Mouse (Mus musculus) skeletal muscle tissue, adult 2 months (tissue): ENCODE results near the gene Pak6.

ENCODE experiments used
- DNase-seq: peaks from one replicate; pipeline ENCODE4 v3.0.0-alpha.2; 2012; ENCODE audit warnings: low read depth, low spot score

Pak6 gene

GRCm38 (mm10) chr2:118697311-118697877 is 34.3 kb downstream of the Pak6 start:
- peak; percentile 47 for DNase-seq

DNA sequence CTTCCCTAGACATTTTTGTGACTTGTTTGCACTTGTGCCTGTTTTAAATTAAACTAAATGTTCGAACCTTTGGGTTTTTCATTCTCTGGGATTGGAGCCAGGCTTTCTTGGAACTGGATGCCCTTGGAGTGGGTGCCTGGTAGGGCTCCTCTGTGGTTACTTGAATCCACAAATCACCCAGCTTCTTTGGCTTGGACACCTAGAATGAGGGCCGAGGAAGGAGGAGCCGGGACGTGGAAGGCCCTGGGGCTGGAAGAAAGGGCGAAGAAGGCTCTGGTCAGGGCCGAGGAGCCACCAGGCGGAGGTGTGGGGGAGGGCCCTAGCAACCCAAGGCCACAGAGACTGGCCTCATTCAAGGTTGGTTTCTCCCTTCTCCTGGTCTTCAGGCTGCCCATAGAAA is 34.9 kb downstream of the Pak6 start:
- DNase-seq, result peak; percentile 52

DNA sequence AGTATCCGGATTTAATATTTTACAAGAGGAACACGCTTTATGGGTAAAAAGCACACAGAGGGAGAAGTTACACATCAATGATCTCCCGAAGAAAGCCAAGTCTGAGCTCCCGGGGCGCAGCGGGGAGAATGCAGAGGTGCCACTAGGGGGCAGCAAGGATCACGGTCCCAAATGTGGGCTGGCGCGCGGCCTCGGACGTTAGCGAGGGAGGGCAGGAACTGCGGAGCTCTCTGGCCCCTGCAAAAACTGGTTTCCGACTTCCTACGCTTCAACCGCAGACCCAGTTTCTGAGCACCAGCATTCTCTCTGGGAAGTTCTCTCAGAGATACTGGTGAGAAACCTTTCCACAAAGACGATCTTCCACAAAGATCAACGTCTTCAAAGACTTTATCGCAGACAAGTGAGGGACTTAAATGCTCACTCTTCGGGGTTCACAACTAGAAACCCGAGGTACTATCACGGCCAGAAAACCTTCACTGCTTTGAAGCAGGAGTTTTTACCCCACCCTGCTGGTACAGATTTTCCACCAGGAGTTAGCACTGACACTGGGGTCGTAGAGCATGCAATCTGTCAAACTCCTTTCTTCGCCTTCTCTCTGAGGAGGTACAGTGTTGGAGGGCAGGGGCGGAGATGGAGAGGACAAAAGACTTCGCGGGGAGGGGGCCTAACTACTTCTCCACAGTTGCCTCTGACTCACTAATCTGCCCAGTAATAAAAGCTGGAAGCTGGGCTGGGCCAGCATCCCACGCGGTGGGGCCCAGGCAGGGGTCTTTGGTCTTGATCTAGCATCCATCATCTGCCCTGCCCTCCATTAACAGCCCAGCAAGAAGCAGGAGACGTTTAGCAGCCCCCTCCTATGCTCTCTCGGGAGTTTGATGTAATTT is 37.3 kb downstream of the Pak6 start:
- DNase-seq, result peak; percentile 54

GRCm38 (mm10) chr2:118701161-118701560 is 38.1 kb downstream of the Pak6 start:
- no peak for DNase-seq

- DNase-seq, result no peak
Measured at GRCm38 (mm10) chr2:118701971-118702882, 39.1 kb downstream of the Pak6 start.

- no peak for DNase-seq
Measured at GRCm38 (mm10) chr2:118702883-118703761, 40.0 kb downstream of the Pak6 start.

- no peak for DNase-seq
Measured at GRCm38 (mm10) chr2:118703913-118704730, 41.0 kb downstream of the Pak6 start, which contains the start of gene Ankrd63. Gene Ankrd63, minus strand, starts transcription at chr2:118703963.

- DNase-seq, result no peak
Measured at GRCm38 (mm10) chr2:118706436-118706835, 43.3 kb downstream of the Pak6 start.

GRCm38 (mm10) chr2:118708472-118708871 is 45.4 kb downstream of the Pak6 start:
- no peak for DNase-seq

DNA sequence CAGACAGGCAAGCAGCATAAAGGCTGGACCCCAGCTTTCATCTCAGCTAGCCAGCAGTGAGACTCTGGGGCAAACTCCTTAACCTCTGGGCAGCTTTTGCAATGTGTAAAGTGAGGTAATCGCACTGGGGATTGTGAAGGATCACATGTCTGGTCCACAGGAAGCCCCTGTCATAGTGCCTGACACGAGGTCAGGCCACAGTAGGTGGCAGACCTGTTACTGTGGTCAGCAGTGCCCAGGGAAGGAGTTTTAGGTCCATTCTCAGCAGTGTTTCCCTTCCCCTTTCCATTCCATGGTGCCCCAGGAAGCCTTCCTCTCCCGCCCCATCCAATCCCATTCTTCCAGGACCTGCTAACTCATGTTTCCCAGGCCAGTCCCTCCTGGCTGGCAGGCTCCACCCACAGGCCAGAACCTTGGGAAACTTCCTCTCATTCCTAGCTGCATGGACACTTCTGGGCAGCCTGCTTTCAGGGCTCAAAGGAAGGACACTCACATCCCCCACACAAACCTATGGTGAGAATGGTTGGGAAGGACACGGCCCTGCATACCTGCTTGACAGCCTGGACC is 46.6 kb downstream of the Pak6 start:
- no peak for DNase-seq

DNA sequence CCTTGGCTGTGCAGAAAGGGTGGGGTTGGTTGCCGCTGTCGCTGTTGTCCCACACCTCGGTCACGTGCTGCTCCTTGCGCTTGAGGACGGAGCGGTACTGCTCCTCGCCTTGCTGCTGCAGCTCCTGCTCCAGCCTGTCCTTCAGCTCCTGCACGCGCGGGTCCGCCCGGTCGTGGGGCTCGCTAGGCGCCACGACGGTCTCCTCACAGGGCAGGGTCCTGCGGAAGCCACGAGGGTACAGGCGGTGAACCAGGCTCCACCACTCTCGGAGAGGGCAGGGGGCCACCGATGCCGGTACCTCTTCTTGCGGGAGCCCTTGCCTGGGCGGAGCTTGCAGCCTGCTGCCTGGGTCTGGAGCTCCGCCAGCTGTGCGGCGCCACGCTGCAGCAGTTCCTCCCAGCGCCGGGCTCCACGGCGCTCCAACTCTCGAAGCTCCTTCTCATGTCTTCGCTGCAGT is 48.0 kb downstream of the Pak6 start:
- DNase-seq, result no peak

GRCm38 (mm10) chr2:118713631-118714030 is 50.5 kb downstream of the Pak6 start:
- no peak for DNase-seq

DNA sequence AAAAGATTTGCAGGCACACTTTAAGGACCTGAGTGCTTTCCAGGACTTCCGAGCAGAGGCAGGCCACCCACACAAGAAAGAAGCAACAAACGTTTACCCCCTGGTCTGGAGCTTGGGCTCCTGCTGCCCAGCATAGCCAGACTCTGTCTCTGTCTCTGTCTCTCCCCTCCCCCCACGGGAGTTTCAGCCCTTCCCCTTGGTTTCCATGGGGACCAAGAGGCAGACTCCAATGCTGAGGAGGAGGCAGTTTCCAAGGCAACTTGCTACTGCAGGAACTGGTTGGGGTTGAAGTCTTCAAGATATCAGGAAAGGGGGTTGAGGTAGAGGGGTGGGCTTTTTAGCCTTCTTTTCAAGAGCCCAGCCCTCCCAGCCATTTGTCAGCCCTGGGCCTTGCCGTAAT is 51.1 kb downstream of the Pak6 start:
- DNase-seq, result no peak

DNA sequence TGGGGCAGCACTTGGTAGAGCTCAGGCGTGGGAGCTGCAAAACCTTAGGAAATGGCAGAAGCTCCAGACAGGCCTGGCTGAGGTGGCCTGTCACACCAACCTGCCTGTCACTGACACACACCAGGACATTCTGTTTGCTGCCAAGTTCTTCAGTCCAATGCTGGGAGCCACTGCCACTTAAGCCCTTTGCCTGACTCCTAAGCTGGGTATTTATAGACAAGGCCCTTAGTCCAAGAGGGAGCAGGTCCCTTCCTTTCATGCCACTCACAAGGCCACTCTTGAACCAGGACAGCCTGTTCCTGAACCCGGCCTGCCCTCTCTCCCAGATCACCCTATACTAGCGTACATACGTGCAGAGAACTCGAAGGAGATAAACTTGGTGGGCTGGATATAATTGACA is 53.6 kb downstream of the Pak6 start:
- peak; percentile 86 for DNase-seq

DNA sequence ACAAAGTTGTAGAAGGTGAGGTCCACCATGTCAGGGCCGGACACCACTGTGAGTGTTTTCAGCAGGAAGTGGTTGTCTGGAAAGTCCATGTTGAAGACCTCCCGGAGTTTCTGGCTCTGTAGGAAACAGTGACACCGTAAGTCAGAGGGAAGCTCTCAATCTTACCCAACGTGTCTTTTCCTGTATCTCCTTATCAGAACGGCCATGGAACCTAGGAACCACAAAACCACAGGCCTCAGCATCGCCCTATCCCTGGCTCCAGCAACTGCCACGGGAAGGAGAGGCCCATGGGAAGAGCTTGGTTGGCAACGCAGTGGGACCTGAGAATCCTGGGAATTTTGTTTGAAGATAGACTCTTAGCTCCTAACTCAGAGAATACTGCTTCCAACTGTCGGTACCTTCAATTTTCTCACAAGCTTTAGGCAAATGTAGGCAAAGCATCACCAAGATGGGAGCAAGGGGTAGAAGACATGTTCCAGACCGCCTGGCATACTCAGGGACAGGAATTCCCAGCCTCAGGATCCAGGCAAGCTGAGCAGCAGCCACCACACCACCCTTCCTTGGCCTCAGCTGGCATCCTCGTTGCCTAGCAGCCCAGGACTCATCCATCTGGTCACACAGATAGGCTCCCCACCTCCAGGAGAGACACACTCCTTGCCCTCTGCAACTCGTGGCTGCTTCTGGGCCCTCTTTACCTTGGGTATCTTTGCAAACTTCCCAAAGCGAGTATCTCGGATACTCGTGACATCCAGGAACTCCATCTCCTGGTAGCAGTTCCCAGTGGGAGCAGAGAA is 60.8 kb downstream of the Pak6 start:
- DNase-seq, result no peak

DNA sequence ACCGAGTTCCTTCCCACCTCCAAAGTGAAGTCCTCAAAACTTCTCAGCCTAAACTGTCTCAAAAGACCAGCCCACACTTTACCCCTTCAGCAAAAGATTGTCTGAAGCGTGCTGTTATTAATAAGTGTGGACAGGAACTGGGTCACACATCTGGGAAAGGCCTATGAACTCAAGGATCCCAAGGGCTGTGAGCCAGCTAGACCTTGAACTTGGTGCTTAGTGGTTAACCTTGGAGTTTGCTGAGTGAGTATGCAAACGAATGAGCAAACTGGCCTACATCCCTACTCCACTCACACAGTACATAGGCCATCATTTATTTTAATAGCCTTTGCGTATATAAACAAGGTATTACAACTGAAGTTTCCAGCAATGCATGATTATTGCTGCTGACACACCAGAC is 62.4 kb downstream of the Pak6 start:
- DNase-seq, result no peak

DNA sequence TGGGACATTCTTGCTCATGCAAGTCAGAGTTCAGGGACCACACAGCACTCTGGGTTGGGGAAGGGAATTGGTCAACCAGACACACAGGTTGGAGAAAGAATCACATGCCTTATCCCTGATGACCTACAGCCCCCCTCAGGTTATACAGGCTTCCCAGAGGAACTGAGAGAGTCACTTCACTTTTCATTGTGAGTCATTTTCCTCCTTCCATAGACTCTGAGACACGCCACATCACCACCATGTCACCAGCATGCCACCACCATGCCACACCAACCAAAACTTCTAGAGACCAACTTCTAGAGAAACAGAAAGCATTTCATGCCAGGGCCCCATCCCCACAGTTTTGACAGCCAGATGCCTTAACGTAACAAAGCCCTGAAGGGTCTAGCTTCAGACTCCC is 63.8 kb downstream of the Pak6 start:
- DNase-seq, result no peak

- no peak for DNase-seq
Measured at GRCm38 (mm10) chr2:118727911-118728310, 64.8 kb downstream of the Pak6 start.

DNA sequence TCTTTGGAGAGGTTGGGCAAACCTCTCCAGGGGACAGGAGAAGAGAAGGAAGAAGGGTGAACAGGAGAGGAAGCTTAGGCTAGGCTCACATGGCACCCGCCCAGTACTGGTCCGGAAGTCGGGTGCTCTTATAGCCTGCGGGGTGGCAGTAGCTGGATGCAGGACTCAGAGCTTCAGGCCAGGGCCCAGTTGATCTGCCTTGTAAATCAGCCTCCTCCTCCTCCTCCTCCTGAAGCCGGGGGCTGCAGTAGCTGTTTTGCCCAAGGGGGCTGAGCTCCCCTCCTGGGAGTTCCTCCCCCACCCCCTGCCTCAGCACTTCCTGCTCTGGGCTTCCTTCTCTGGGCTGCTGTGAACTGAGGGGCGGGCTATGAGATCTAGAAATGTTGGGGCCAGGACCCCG is 65.2 kb downstream of the Pak6 start, which contains the start of gene Plcb2:
Gene Plcb2 (minus strand): TSS at position 102 of the 400 bp plus-strand sequence.
- no peak for DNase-seq
